Mouse (Mus musculus) gonadal fat pad, adult 2 months (tissue): ENCODE results near the gene Ankrd23. TPM values are rescaled to one million over a fixed set of nuclear protein-coding genes. Genes with fewer than 3 reads are reported as not detected.
"Not testable (repeated sequence)": the region's sequence is repeated elsewhere in the genome, so short reads cannot be mapped to it uniquely, and the experiment has no call there.

Source experiments
- DNase-seq: peaks from one replicate; pipeline ENCODE4 v3.0.0-alpha.2; 2012; ENCODE audit warnings: low read depth
- polyA plus RNA-seq: library from polyadenylated mRNA; depleted of rRNA; stranded (reverse); fragments of >200 nt; gene quantifications from 2 replicates; pipeline ENCODE4 v1.2.3, GENCODE M21; 2012; rRNA removed

Ankrd23 gene
- polyA plus RNA-seq = 9.3 and 13.5 TPM in 2 replicates

DNA sequence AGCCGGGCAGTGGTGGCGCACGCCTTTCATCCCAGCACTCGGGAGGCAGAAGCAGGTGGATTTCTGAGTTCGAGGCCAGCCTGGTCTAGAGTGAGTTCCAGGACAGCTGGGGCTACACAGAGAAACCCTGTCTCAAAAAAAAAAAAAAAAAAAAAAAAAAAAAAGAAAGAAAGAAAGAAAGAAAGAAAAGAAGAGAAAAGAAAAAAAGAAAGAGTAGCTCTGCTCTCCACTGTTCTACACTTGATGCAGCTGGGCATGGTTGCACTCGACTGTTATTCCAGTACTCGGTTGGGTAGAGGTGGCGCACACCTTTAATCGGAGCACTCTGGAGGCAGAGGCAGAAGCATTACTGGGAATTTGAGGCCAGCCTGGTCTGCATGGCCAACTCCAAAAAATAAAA lies at the start of gene Ankrd23:
Gene Ankrd23 (minus strand): TSS at position 101 of the 400 bp plus-strand sequence.
- not testable (repeated sequence) for DNase-seq

GRCm38 (mm10) chr1:36586288-36586687 lies 49.6 kb upstream of the Ankrd23 start:
- no peak for DNase-seq

GRCm38 (mm10) chr1:36583408-36584116 lies 46.9 kb upstream of the Ankrd23 start:
- DNase-seq = no peak

DNA sequence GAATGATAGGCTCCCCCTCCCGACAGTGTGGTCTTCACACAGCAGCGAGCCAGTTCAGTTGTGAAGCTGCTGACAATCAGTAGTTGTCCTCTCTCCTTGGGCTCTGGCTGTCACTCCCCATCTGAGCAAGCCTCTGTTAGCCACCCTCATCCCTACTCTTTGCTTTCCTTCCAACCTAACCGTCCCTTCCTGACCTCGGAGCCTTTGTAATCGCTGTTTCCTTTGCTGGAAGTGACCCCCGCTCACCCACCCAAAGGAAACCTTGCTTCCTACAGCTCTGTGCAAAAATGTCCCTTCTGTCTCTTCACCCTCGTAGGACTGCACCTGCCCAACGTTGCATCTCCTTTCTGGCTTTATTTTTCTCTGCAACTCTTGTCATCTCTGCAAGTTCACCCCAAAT lies 45.5 kb upstream of the Ankrd23 start:
- DNase-seq = no peak

GRCm38 (mm10) chr1:36581260-36581659 lies 44.6 kb upstream of the Ankrd23 start:
- no peak for DNase-seq

GRCm38 (mm10) chr1:36580384-36581207 lies 43.9 kb upstream of the Ankrd23 start:
- DNase-seq = no peak

GRCm38 (mm10) chr1:36579974-36580383 lies 43.3 kb upstream of the Ankrd23 start:
- DNase-seq = no peak

DNA sequence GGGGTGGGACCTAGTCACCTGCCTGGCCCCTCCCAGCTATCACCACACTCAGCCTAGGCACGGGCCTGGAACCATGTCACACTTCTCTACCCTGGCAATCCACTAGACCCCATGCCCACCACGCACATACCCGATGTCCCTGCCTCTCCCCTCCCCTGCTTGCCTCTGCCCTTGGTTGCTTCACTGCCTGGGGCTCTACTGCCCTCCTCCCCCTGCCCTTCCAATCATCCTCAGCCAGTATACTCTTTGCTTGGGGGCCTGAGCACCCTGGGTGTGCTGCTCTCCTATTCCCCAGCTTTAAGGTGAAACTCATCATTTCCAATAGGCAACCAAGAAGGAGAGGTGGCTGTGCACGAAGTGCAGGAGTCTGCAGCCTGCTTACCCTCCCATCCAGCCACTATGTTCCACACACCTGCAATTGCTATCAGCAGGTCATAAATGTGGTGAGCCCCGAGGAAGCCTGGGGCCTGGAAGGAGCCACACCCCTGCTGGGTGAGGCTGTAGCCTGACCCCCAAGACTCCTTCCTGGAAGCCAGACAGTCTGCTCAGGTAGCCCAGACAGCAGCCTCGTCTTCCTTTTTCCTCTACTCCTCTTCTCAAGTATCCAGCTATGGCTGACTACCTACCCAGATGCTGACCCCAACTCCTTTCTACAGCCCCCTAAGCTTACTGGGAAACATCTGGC lies 40.5 kb upstream of the Ankrd23 start:
- DNase-seq = no peak

GRCm38 (mm10) chr1:36575347-36575746 lies 38.7 kb upstream of the Ankrd23 start:
- DNase-seq = no peak

DNA sequence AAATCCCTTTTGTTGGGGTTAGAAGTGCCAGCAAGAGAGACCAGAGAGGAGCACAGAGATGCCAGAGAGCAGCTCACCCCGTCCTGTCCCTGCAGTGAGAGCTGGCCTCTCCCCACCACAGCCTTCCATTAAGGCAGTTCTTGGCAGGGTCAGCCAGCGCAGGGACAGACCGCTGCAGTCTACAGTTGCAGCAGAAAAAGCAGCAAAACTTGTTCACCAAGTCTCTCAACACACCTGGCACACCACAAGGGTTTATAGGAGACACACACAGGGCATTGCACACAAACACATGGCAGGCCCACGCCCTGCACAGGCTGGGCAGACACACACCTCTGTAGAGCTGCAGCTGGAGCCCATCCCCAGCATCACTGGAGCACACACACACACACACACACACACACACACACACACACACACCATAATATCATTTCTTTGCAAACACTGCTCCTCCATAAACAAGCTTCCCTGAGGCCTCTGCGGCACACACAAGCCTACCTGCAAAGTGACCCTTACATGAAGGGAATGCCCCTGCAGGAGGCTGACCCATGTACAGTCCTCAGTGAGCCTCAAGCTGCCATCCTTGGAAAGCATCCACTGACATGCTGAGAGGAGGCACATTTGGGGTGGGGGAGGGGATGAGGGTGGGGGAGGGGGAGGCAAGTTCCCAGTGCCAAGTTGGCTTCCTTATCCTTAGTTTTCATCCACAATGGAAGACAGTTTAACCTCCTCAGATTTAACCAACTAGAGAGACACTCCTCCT lies 37.7 kb upstream of the Ankrd23 start:
- no peak for DNase-seq

DNA sequence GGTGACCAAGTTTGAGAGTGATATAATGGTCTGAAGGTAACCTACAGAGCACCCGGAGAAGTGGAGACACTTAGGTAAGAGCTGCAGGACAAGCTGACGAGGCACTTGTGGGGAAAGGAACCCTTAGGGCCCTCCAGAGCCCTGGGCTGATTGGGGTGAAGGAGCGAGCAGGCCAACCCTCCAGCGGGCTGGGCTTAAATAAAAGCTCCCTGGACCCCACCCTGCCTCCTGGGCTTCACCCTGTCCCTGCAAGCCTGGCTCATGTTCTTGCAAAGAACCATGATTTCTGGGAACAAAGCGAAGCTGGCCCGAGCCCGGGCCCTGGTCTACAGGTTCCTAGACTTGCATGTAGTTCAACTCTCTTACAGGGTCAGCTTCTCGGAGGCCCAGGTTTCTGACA lies 36.8 kb upstream of the Ankrd23 start:
- DNase-seq = no peak

DNA sequence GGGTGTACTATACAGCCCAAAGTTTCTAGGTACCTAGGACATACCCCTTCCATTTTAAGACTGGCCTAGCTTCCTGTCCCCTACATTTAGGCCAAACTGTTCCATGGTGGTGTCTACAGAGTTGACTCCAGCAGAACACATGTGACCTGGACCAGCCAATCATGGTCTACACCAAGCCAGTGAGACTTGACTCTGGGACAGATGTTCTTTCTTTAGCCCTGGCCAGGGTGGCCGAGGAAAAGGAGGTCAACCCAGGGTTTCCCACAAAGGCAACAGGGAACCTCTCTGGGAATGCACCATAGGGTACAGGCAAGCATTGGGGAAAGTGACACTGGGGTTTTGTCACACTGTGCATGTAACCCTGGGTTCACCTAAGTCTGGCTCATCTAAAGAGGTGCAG lies 36.0 kb upstream of the Ankrd23 start:
- DNase-seq = no peak

- no peak for DNase-seq
These were observed 35.5 kb upstream of the Ankrd23 start for GRCm38 (mm10) chr1:36572140-36572700.

DNA sequence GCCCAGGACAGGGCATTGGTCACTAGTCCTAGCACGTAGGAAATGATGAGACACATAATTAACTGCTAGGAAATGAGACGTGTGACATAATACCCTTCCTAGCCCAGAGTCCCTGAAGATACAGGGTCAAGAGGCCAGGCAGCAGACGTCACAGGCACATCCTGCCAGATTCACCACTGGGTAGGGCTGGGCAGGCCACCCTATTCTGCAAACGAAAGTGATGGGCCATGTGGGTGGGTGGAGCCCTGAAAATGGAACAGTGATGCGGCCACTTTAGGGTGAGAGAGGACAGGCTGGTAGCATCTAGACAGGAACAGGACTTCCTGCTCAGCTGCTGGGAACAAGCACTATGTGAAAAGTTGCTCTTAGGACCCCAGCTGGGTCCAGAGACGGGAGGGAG lies 34.9 kb upstream of the Ankrd23 start:
- DNase-seq = no peak

DNA sequence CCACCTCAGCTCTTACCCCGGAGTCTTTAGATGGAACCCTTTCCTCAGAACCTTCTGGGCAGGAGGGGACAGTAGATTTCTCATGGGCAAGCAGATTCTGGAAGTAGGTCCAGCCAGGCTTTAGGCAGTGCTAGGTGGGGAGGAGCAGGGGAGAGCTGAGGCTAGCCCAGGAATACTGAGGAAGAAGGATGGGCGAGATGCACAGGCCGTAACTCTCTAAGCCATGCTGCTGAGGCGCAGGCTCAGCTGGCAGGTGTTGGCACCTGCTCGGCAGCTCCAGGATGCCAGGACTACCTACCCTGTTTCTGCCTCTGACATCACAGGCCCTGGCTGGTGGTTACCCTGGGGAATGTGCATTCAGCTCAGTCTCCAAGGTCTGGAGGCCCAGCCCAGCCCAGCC lies 33.6 kb upstream of the Ankrd23 start:
- no peak for DNase-seq

DNA sequence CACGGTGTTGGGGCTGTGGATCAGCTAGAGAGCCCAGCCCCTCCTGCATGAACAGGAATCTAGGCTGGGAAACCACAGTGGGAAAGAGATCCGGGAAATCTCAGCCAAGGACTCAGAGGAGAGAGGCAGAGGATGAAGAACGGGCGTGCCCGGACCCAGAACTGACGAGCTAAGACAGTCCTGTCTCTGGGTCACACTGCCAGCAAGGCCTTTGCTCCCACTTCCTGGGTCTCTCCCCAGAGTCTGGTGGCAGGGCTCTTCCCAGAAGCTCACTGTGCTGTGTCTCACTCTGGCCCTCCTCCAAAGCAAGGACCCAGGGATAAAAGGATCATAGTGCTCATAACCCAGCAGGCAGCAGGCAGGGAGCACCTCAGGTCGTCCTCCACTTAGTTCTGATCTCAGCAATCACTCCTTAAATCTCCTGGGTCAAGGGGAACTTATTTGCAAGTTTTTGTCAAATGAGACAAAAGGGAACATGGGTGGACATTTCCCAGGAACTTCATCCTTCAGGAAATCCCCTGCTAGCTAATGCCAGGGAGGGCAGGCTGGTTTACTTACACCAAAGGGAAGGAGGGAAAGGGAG lies 33.1 kb upstream of the Ankrd23 start:
- DNase-seq = no peak

- DNase-seq = no peak
These were observed 32.1 kb upstream of the Ankrd23 start for GRCm38 (mm10) chr1:36568776-36569175.

DNA sequence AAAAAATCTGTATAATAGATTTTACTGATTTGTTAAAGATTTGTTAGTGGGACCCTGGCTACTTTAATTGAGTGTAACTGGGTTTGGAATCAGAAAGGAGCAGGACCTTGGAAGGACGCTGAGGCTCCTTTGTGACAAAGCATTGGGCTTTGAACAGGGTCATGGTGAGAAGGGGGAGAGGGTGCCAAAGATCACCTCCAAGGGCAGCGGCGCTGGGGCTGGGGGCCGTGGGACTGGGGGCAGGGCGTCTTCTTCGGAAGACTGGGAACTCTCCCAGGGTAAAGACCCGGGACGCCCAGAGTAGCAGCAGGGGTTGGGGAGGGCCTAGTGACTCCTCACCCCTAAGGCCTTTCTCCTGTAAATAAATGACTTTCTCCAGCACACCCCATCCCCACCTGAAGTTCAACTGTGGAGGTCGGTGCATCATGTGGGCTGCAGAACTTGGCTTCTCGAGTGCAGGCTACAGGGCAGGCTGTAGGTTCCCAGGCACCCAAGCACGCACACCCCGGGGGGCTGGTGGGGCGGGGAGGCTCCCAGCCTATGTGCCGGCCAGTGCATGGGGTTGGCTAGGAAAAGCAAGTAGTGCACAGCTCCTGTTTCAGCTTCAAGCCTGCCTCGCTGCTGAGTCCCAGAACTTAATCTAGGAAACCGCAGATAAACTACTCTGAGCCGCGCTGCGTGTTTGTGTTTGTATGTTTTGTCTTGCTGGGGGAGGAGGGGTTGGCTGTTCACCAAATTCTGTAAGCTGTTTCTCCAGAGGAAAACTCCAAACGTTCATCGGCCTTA lies 31.3 kb upstream of the Ankrd23 start:
- DNase-seq = no peak

DNA sequence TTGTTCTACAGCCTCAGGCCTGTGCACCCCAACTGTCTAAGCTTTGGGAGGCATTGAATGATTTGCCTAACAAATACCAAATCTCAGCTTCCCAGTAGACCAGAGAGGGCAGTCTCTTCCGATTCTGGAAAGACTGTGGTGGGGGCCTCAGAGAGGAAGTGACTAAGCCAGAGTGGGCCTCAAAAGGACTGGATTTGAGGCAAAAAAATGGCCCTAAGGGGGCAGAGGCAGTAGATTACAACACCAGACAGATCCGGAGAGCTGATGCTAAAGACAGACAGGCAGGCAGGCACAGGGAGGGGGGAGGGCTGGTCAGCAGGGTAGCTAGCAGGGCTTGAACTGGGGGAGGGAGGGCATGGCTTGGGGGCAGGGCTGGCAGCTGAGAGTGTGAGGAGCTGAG lies 29.7 kb upstream of the Ankrd23 start:
- no peak for DNase-seq

DNA sequence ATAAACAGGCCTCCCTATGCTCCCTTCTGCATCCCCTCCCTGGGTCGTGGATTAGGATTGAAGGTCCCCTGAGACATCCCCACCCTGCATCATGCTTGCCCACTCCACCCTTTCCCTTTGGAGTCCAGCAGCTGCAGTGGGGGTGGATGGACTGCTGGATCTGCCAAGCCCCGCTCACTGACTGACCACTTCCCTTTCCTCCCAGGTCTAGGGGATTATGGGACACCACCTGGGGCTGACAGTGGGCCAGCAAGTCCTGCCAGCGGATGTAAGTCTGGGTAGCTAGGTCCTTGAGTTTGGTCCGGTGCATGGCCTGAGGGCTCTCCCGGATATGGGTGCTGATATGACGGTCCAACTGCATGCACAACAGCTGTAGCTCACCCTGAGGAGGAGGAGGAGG lies 27.4 kb upstream of the Ankrd23 start:
- no peak for DNase-seq
